In the genomic region with DNA sequence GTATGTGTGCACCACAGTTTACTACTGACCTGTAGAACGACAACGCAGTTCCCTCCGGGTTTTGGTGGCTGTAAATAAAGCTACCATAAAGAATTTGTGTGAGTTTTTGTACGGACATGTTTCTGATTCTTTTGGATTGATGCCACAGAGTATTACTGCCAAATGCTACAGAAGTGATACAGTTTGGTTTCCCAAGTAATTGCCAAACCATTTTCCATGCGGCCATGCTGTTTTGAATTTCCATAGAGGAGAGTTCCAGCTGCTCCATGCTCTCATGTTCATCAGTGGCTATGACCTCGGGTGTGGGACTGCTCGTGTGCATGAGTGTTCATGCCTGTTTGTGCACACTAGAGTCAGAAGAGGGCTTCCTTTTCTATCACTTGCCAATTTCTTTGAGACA, we compare ENCODE assay signal across 21 mouse cellular contexts. TPM values are rescaled to one million over a fixed set of nuclear protein-coding genes. Genes with fewer than 3 reads are reported as not detected.
"Had no signal": no experiment of that assay in that cellular context is flagged by ENCODE, and none has a peak within 500 bp of the region (broad histone marks: within the 10 kb centered on the region; RNA-seq: fewer than 3 reads in every experiment).

No protein-coding gene starts in this region.

- H3K4me2 ChIP-seq: limb, embryonic 15.5 days; liver, embryonic 11.5 days; lung, embryonic 15.5 days; midbrain, embryonic 11.5 days had no signal

- H3K4me3 ChIP-seq: limb, embryonic 15.5 days; lung, embryonic 15.5 days had no signal

- H3K9ac ChIP-seq: limb, embryonic 15.5 days; liver, embryonic 14.5 days; liver, postnatal 0 days; lung, embryonic 15.5 days had no signal

- H3K27ac ChIP-seq: limb, embryonic 15.5 days; liver, embryonic 14.5 days; lung, embryonic 15.5 days had no signal

- H3K4me1 ChIP-seq: limb, embryonic 15.5 days; lung, embryonic 15.5 days had no signal

- ATAC-seq: liver, postnatal 0 days had no signal

- H3K9me3 ChIP-seq: limb, embryonic 15.5 days; lung, embryonic 15.5 days had no signal

- H3K27me3 ChIP-seq: limb, embryonic 15.5 days; lung, embryonic 15.5 days had no signal

- H3K36me3 ChIP-seq: limb, embryonic 15.5 days; lung, embryonic 15.5 days had no signal

- DNase-seq: kidney, postnatal 14 days; kidney, postnatal 4 days; liver, postnatal 0 days; lung, postnatal 14 days; lung, postnatal 4 days; midbrain, embryonic 14.5 days; thymus, adult 18-20 months; thymus, postnatal 36 days had no signal

RNA-seq across cellular contexts. Expression of a gene that starts 8.4 kb away (rescaled TPM):
- polyA plus RNA-seq: kidney, embryonic 16.5 days; limb, embryonic 11.5 days; limb, embryonic 15.5 days; liver, embryonic 11.5 days; liver, embryonic 14.5 days; liver, postnatal 0 days; lung, embryonic 15.5 days; midbrain, embryonic 11.5 days; midbrain, embryonic 14.5 days; midbrain, postnatal 0 days; neural tube, embryonic 11.5 days; neural tube, embryonic 14.5 days; small intestine, adult 2 months; spleen, adult 2 months; stomach, embryonic 16.5 days had no signal
